In genomic region chr1:132343656-132344055, GRCm38 (mm10) we compare ENCODE assay signal across 16 mouse cellular contexts. TPM values are rescaled to one million over a fixed set of nuclear protein-coding genes. Genes with fewer than 3 reads are reported as not detected.
"Had no signal": no experiment of that assay in that cellular context is flagged by ENCODE, and none has a peak within 500 bp of the region (broad histone marks: within the 10 kb centered on the region; RNA-seq: fewer than 3 reads in every experiment).

No protein-coding gene starts in this region.

- H3K27ac ChIP-seq: kidney, embryonic 15.5 days; limb, embryonic 13.5 days; liver, embryonic 15.5 days; midbrain, embryonic 12.5 days had no signal

- ATAC-seq: intestine, embryonic 16.5 days had no signal

- H3K4me3 ChIP-seq: kidney, embryonic 15.5 days; limb, embryonic 13.5 days; liver, embryonic 15.5 days; megakaryocyte, embryonic 14.5 days; midbrain, embryonic 12.5 days had no signal

- H3K27me3 ChIP-seq: kidney, embryonic 15.5 days; limb, embryonic 13.5 days; midbrain, embryonic 12.5 days had no signal

- H3K4me1 ChIP-seq: limb, embryonic 13.5 days; midbrain, embryonic 12.5 days had no signal

- H3K4me2 ChIP-seq: kidney, embryonic 15.5 days; limb, embryonic 13.5 days; liver, embryonic 15.5 days; lung, embryonic 14.5 days; midbrain, embryonic 12.5 days had no signal

- H3K9me3 ChIP-seq: kidney, embryonic 15.5 days; limb, embryonic 13.5 days; liver, embryonic 15.5 days; megakaryocyte, embryonic 14.5 days; midbrain, embryonic 12.5 days had no signal

- DNase-seq: kidney, adult 2 months; kidney, postnatal 14 days; lung, embryonic 14.5 days; lung, postnatal 10 days; lung, postnatal 4 days; right cerebral cortex, adult 18-20 months; spleen, adult 18-20 months; thymus, adult 18-20 months; thymus, postnatal 14 days had no signal

- H3K9ac ChIP-seq: kidney, embryonic 15.5 days; limb, embryonic 13.5 days; liver, embryonic 15.5 days; lung, embryonic 14.5 days; midbrain, embryonic 12.5 days had no signal

- H3K36me3 ChIP-seq: kidney, embryonic 15.5 days; limb, embryonic 13.5 days; liver, embryonic 15.5 days; midbrain, embryonic 12.5 days had no signal

RNA-seq across cellular contexts. Expression of gene Klhdc8a, which starts 45.2 kb away (rescaled TPM):
- polyA plus RNA-seq: stomach, embryonic 14.5 days had no signal
